Mouse (Mus musculus): Measurements from ENCODE around the gene Pick1. TPM values are rescaled to one million over a fixed set of nuclear protein-coding genes. Genes with fewer than 3 reads are reported as not detected.
"Not testable (repeated sequence)": the region's sequence is repeated elsewhere in the genome, so short reads cannot be mapped to it uniquely, and the experiment has no call there.

Gene Pick1
- polyA plus RNA-seq, 1 experiment, result 76.8 TPM

- Histone ChIP-seq H3K4me3 (ENCODE audit: control insufficient read depth, low read depth, low read length) (no peak overlapping the region), H3K4me1 (ENCODE audit: control insufficient read depth, insufficient read depth, low read length) (peaks cover 14% of the 10 kb centered on the region), H3K36me3 (ENCODE audit: control insufficient read depth, insufficient read depth, low read length) (no peaks in the 10 kb centered on the region), H3K27ac (ENCODE audit: control insufficient read depth, insufficient read depth, low read depth, low read length) (no peak overlapping the region), H3K27me3 (ENCODE audit: control insufficient read depth, insufficient read depth, low read length) (no peaks in the 10 kb centered on the region)
- TF ChIP-seq CTCF (IDR thresholded peaks at IDR 0.05; ENCODE audit: control insufficient read depth, insufficient read depth, insufficient replicate concordance, low read depth, low read length), result no peak
Observed at GRCm38 (mm10) chr15:79210357-79210756, 18.6 kb upstream of the Pick1 start.

GRCm38 (mm10) chr15:79212750-79213446, 16.1 kb upstream of the Pick1 start:
- Histone ChIP-seq H3K27ac (ENCODE audit: control insufficient read depth, insufficient read depth, low read depth, low read length) (peak overlapping the region; percentile 45; the same call in 1 of the 2 replicates), H3K4me3 (ENCODE audit: control insufficient read depth, low read depth, low read length) (peak overlapping the region; percentile 79)

GRCm38 (mm10) chr15:79213591-79213990, 15.4 kb upstream of the Pick1 start:
- Histone ChIP-seq H3K27me3 (ENCODE audit: control insufficient read depth, insufficient read depth, low read length) (no peaks in the 10 kb centered on the region), H3K36me3 (ENCODE audit: control insufficient read depth, insufficient read depth, low read length) (no peaks in the 10 kb centered on the region), H3K4me1 (ENCODE audit: control insufficient read depth, insufficient read depth, low read length) (peaks cover 14% of the 10 kb centered on the region), H3K27ac (ENCODE audit: control insufficient read depth, insufficient read depth, low read depth, low read length) (no peak overlapping the region), H3K4me3 (ENCODE audit: control insufficient read depth, low read depth, low read length) (peak overlapping the region; percentile 79)
- no peak for TF ChIP-seq POLR2A (IDR thresholded peaks at IDR 0.05; ENCODE audit: control insufficient read depth, low read depth, low read length)
- TF ChIP-seq CTCF (IDR thresholded peaks at IDR 0.05; ENCODE audit: control insufficient read depth, insufficient read depth, insufficient replicate concordance, low read depth, low read length), result no peak

More at GRCm38 (mm10) chr15:79212750-79213446, 16.1 kb upstream of the Pick1 start:
- TF ChIP-seq CTCF (IDR thresholded peaks at IDR 0.05; ENCODE audit: control insufficient read depth, insufficient read depth, insufficient replicate concordance, low read depth, low read length) (no peak), POLR2A (IDR thresholded peaks at IDR 0.05; ENCODE audit: control insufficient read depth, low read depth, low read length) (peak; percentile 61)
- H3K4me1 ChIP-seq (ENCODE audit: control insufficient read depth, insufficient read depth, low read length), result peaks cover 14% of the 10 kb centered on the region
- H3K27me3 ChIP-seq (ENCODE audit: control insufficient read depth, insufficient read depth, low read length), result no peaks in the 10 kb centered on the region
- no peaks in the 10 kb centered on the region for H3K36me3 ChIP-seq (ENCODE audit: control insufficient read depth, insufficient read depth, low read length)

GRCm38 (mm10) chr15:79216191-79216590, 12.8 kb upstream of the Pick1 start:
- H3K36me3 ChIP-seq (ENCODE audit: control insufficient read depth, insufficient read depth, low read length), result no peaks in the 10 kb centered on the region
- H3K4me3 ChIP-seq (ENCODE audit: control insufficient read depth, low read depth, low read length), result peak overlapping the region; percentile 14
- TF ChIP-seq POLR2A (IDR thresholded peaks at IDR 0.05; ENCODE audit: control insufficient read depth, low read depth, low read length) (no peak), CTCF (IDR thresholded peaks at IDR 0.05; ENCODE audit: control insufficient read depth, insufficient read depth, insufficient replicate concordance, low read depth, low read length) (no peak)
- no peaks in the 10 kb centered on the region for H3K27me3 ChIP-seq (ENCODE audit: control insufficient read depth, insufficient read depth, low read length)
- peaks cover 10% of the 10 kb centered on the region for H3K4me1 ChIP-seq (ENCODE audit: control insufficient read depth, insufficient read depth, low read length)
- H3K27ac ChIP-seq (ENCODE audit: control insufficient read depth, insufficient read depth, low read depth, low read length), result no peak overlapping the region

- no peak overlapping the region for H3K4me3 ChIP-seq (ENCODE audit: control insufficient read depth, low read depth, low read length)
Observed at GRCm38 (mm10) chr15:79219572-79219971, 9.4 kb upstream of the Pick1 start.

DNA sequence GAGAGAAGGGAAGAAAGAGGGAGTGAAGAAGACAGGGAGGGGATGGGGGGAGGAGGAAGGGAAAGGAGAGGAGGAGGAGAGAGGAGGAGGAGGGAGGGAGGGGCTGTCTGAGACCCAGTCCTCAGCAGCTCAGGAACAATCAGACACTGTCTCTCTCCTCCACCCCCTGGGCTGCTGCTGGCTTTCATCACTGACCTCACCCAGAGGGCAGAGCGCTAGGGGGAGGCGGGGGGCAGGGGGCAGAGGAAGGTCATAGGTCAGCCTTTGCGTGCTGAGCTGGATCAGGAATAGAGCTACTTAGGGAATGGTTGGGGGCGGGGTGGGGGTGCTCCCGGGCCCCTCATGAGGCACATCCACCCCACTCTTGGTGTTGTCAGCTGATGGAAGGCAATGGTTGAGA, 5.3 kb upstream of the Pick1 start:
- H3K36me3 ChIP-seq (ENCODE audit: control insufficient read depth, insufficient read depth, low read length), result no peaks in the 10 kb centered on the region
- H3K27me3 ChIP-seq (ENCODE audit: control insufficient read depth, insufficient read depth, low read length), result no peaks in the 10 kb centered on the region
- no peak overlapping the region for H3K4me3 ChIP-seq (ENCODE audit: control insufficient read depth, low read depth, low read length)
- TF ChIP-seq POLR2A (IDR thresholded peaks at IDR 0.05; ENCODE audit: control insufficient read depth, low read depth, low read length), result no peak
- no peak for TF ChIP-seq CTCF (IDR thresholded peaks at IDR 0.05; ENCODE audit: control insufficient read depth, insufficient read depth, insufficient replicate concordance, low read depth, low read length)
- no peak overlapping the region for H3K27ac ChIP-seq (ENCODE audit: control insufficient read depth, insufficient read depth, low read depth, low read length)
- H3K4me1 ChIP-seq (ENCODE audit: control insufficient read depth, insufficient read depth, low read length), result peaks cover 5% of the 10 kb centered on the region

More at GRCm38 (mm10) chr15:79219572-79219971, 9.4 kb upstream of the Pick1 start:
- no peaks in the 10 kb centered on the region for H3K36me3 ChIP-seq (ENCODE audit: control insufficient read depth, insufficient read depth, low read length)
- TF ChIP-seq CTCF (IDR thresholded peaks at IDR 0.05; ENCODE audit: control insufficient read depth, insufficient read depth, insufficient replicate concordance, low read depth, low read length) (no peak), POLR2A (IDR thresholded peaks at IDR 0.05; ENCODE audit: control insufficient read depth, low read depth, low read length) (no peak)
- H3K27me3 ChIP-seq (ENCODE audit: control insufficient read depth, insufficient read depth, low read length), result no peaks in the 10 kb centered on the region
- peaks cover under 1% of the 10 kb centered on the region; the same call in 1 of the 2 replicates for H3K4me1 ChIP-seq (ENCODE audit: control insufficient read depth, insufficient read depth, low read length)
- no peak overlapping the region for H3K27ac ChIP-seq (ENCODE audit: control insufficient read depth, insufficient read depth, low read depth, low read length)

GRCm38 (mm10) chr15:79224685-79225084, 4.3 kb upstream of the Pick1 start:
- Histone ChIP-seq H3K4me3 (ENCODE audit: control insufficient read depth, low read depth, low read length) (no peak overlapping the region), H3K27ac (ENCODE audit: control insufficient read depth, insufficient read depth, low read depth, low read length) (no peak overlapping the region), H3K4me1 (ENCODE audit: control insufficient read depth, insufficient read depth, low read length) (peaks cover 6% of the 10 kb centered on the region), H3K36me3 (ENCODE audit: control insufficient read depth, insufficient read depth, low read length) (no peaks in the 10 kb centered on the region), H3K27me3 (ENCODE audit: control insufficient read depth, insufficient read depth, low read length) (no peaks in the 10 kb centered on the region)
- peak; percentile 75; the same call in 1 of the 2 replicates for TF ChIP-seq CTCF (IDR thresholded peaks at IDR 0.05; ENCODE audit: control insufficient read depth, insufficient read depth, insufficient replicate concordance, low read depth, low read length)
- no peak for TF ChIP-seq POLR2A (IDR thresholded peaks at IDR 0.05; ENCODE audit: control insufficient read depth, low read depth, low read length)

- H3K4me3 ChIP-seq (ENCODE audit: control insufficient read depth, low read depth, low read length); H3K27ac ChIP-seq (ENCODE audit: control insufficient read depth, insufficient read depth, low read depth, low read length); H3K4me1 ChIP-seq (ENCODE audit: control insufficient read depth, insufficient read depth, low read length); H3K27me3 ChIP-seq (ENCODE audit: control insufficient read depth, insufficient read depth, low read length); H3K36me3 ChIP-seq (ENCODE audit: control insufficient read depth, insufficient read depth, low read length): not testable (repeated sequence)
Observed at GRCm38 (mm10) chr15:79225780-79226179, 3.2 kb upstream of the Pick1 start.

Data from testis, adult 2 months (tissue).